Mouse (Mus musculus) myocyte (in vitro differentiated cells): Measurements from ENCODE around the gene Robo2. TPM values are rescaled to one million over a fixed set of nuclear protein-coding genes. Genes with fewer than 3 reads are reported as not detected.

Experiments used
- H3K27me3 ChIP-seq: one replicate; pipeline ENCODE4 v1.6.1; 2011; ENCODE audit not compliant: control insufficient read depth, insufficient read depth, insufficient read length
- H3K36me3 ChIP-seq: one replicate; pipeline ENCODE4 v1.6.1; 2011; ENCODE audit not compliant: control insufficient read depth, insufficient read depth
- H3K4me2 ChIP-seq: one replicate; pipeline ENCODE4 v1.6.1; 2011; ENCODE audit warnings: low read depth, control low read depth
- H3K4me3 ChIP-seq: one replicate; pipeline ENCODE4 v1.5.1; 2011; ENCODE audit warnings: mild to moderate bottlenecking, control low read depth, moderate library complexity
- H3K79me2 ChIP-seq: one replicate; pipeline ENCODE4 v1.6.1; 2011; ENCODE audit not compliant: control insufficient read depth, insufficient read depth
- H3ac ChIP-seq: one replicate; pipeline ENCODE4 v1.6.1; 2011; ENCODE audit not compliant: control insufficient read depth, insufficient read length
- CEBPB ChIP-seq: IDR thresholded peaks from 2 replicates; pipeline ENCODE4 v1.6.1; 2011; ENCODE audit warnings: mild to moderate bottlenecking, moderate library complexity; ENCODE audit not compliant: poor library complexity, insufficient read depth, severe bottlenecking
- E2F4 ChIP-seq: IDR thresholded peaks from one replicate; pipeline ENCODE4 v1.6.1; 2011; ENCODE audit warnings: mild to moderate bottlenecking, control low read depth, moderate library complexity; ENCODE audit not compliant: insufficient read depth
- MAX ChIP-seq: IDR thresholded peaks from one replicate; pipeline ENCODE4 v1.6.1; 2011; ENCODE audit warnings: low read depth, mild to moderate bottlenecking, control low read depth
- MYOD1 ChIP-seq, 3 experiments: IDR thresholded peaks; one replicate each; pipeline ENCODE4 v1.6.1; 2011; ENCODE audit warnings: control low read depth in 2 of 3, low read depth in 2 of 3, mild to moderate bottlenecking in 2 of 3, moderate library complexity in 1 of 3; ENCODE audit not compliant: insufficient read length in 2 of 3, control insufficient read depth in 1 of 3
- MYOG ChIP-seq, 3 experiments: IDR thresholded peaks; one replicate each; pipeline ENCODE4 v1.6.1; 2011; ENCODE audit warnings: control low read depth in 2 of 3, low read depth in 2 of 3, mild to moderate bottlenecking in 2 of 3; ENCODE audit not compliant: insufficient read length in 2 of 3, control insufficient read depth in 1 of 3, insufficient read depth in 1 of 3
- POLR2A ChIP-seq: IDR thresholded peaks from one replicate; pipeline ENCODE4 v1.6.1; 2011; ENCODE audit warnings: low read depth, mild to moderate bottlenecking, control low read depth, moderate library complexity; ENCODE audit not compliant: insufficient read length
- POLR2AphosphoS2 ChIP-seq: IDR thresholded peaks from one replicate; pipeline ENCODE4 v1.6.1; 2011; ENCODE audit warnings: low read depth, control low read depth; ENCODE audit not compliant: insufficient read length
- REST ChIP-seq: IDR thresholded peaks from one replicate; pipeline ENCODE4 v1.6.1; 2011; ENCODE audit warnings: mild to moderate bottlenecking, control low read depth, moderate library complexity; ENCODE audit not compliant: insufficient read depth, insufficient read length
- SRF ChIP-seq: IDR thresholded peaks from one replicate; pipeline ENCODE4 v1.6.1; 2011; ENCODE audit warnings: low read depth; ENCODE audit not compliant: control insufficient read depth, insufficient read length
- TCF12 ChIP-seq: IDR thresholded peaks from one replicate; pipeline ENCODE4 v1.6.1; 2011; ENCODE audit warnings: mild to moderate bottlenecking, control low read depth; ENCODE audit not compliant: poor library complexity, insufficient read depth, severe bottlenecking
- TCF3 ChIP-seq: IDR thresholded peaks from one replicate; pipeline ENCODE4 v1.6.1; 2011; ENCODE audit warnings: low read depth, control low read depth; ENCODE audit not compliant: insufficient read length
- USF1 ChIP-seq: IDR thresholded peaks from one replicate; pipeline ENCODE4 v1.6.1; 2011; ENCODE audit warnings: low read depth, mild to moderate bottlenecking, control low read depth, moderate library complexity
- polyA plus RNA-seq: library from polyadenylated mRNA; unstranded; fragments of >200 nt; fragmentation: generic; extraction: Trizol; gene quantifications from one replicate; pipeline ENCODE4 v1.2.1, GENCODE M21; 2012; ENCODE audit warnings: missing spikeins

Robo2 gene
- polyA plus RNA-seq, 1 experiment = 19.6 TPM

DNA sequence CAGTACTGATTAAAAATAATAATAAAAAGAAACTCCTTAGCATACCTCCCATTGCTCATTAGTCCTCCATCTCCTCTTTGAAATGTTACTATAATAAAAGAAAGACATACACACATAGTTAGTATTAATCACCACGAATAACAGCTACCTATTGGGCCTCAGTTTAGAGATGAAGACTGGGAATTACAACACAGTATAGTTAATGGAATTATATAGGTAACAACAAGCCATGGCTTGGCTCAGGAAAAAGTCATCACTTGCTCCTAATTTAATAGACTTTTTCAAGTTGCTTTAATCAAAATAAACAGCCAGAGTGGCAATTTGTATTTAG, 471.4 kb downstream of the Robo2 start:
- TF ChIP-seq CEBPB (no peak), POLR2A (no peak), POLR2AphosphoS2 (no peak), TCF12 (no peak), MYOD1 (IDR thresholded peaks at IDR 0.05; ENCODE audit: control insufficient read depth in 1 of 3, insufficient read length in 2 of 3, low read depth in 2 of 3) (no peak), MAX (no peak), TCF3 (no peak), REST (no peak), SRF (no peak), MYOG (IDR thresholded peaks at IDR 0.05; ENCODE audit: control insufficient read depth in 1 of 3, insufficient read depth in 1 of 3, insufficient read length in 2 of 3, low read depth in 2 of 3) (no peak), USF1 (no peak), E2F4 (no peak)
- H3K36me3 ChIP-seq = no peaks in the 10 kb centered on the region
- no peaks in the 10 kb centered on the region for H3K79me2 ChIP-seq
- no peak overlapping the region for H3ac ChIP-seq
- H3K27me3 ChIP-seq = no peaks in the 10 kb centered on the region
- no peak overlapping the region for H3K4me2 ChIP-seq
- no peak overlapping the region for H3K4me3 ChIP-seq

DNA sequence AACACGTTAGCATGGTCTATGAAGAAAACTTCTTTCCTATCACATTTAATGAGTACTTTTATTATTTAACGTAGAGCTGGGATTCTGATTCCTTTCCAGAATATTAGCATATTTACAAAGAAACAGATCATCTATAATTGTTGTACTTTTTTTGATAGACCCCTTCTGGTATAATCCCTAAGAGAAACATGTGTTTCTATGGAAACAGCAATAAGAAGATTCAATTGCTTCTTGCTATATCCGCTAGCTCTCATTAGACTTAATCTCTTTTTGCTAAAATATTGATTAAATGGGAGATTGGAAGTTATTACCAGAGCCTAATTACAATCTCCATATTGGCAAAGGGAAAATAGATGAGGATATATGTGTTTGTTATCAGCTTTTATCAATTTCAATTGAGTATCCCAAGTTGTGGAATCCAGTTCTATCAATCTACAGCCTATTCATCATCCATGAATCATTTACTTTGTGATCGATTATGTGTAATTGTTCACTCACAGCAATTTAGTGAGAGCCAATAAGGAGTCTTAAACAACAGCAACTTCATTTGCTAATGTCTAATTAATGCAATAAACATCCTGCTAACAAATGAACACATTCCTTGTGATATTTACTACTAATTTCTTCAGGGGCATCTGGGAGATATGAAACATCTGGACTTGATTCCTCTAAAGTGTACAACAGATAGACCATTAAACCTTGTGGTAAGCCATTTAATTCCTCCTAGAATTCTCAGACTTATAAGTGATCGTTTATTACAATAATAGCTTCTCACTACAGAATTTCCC, 472.0 kb downstream of the Robo2 start:
- Histone ChIP-seq H3K4me3 (no peak overlapping the region), H3K36me3 (no peaks in the 10 kb centered on the region), H3K79me2 (no peaks in the 10 kb centered on the region), H3K4me2 (no peak overlapping the region), H3K27me3 (no peaks in the 10 kb centered on the region), H3ac (no peak overlapping the region)
- TF ChIP-seq CEBPB (no peak), TCF3 (no peak), MAX (no peak)

DNA sequence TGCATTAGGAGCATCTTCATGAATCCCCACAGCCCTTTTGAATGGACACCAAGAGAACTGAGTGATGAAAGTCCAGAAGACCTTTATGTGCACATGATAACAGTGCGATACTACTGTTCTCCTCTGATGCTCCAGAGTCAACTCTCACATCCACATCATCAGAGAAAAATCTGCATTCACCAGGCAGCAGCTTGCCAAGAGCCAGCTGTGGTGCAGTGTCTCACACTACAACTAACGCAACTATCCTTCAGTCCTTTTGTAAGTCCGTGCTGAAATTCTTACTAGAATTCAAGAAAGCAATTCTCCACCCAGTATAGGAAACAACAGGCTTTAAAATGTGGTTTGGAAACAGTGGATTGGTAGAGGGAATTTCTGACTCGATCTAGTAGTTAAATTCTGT, 481.3 kb downstream of the Robo2 start:
- Histone ChIP-seq H3ac (no peak overlapping the region), H3K4me3 (no peak overlapping the region), H3K36me3 (no peaks in the 10 kb centered on the region), H3K27me3 (no peaks in the 10 kb centered on the region), H3K79me2 (no peaks in the 10 kb centered on the region), H3K4me2 (no peak overlapping the region)
- no peak for TF ChIP-seq SRF
- TF ChIP-seq POLR2A = no peak
- TF ChIP-seq E2F4 = no peak
- TF ChIP-seq REST = no peak
- TF ChIP-seq TCF12 = no peak
- TF ChIP-seq MYOD1 (IDR thresholded peaks at IDR 0.05; ENCODE audit: control insufficient read depth in 1 of 3, insufficient read length in 2 of 3, low read depth in 2 of 3) = no peak
- no peak for TF ChIP-seq USF1
- no peak for TF ChIP-seq MYOG (IDR thresholded peaks at IDR 0.05; ENCODE audit: control insufficient read depth in 1 of 3, insufficient read depth in 1 of 3, insufficient read length in 2 of 3, low read depth in 2 of 3)
- no peak for TF ChIP-seq TCF3
- TF ChIP-seq CEBPB = no peak
- no peak for TF ChIP-seq POLR2AphosphoS2
- TF ChIP-seq MAX = no peak

DNA sequence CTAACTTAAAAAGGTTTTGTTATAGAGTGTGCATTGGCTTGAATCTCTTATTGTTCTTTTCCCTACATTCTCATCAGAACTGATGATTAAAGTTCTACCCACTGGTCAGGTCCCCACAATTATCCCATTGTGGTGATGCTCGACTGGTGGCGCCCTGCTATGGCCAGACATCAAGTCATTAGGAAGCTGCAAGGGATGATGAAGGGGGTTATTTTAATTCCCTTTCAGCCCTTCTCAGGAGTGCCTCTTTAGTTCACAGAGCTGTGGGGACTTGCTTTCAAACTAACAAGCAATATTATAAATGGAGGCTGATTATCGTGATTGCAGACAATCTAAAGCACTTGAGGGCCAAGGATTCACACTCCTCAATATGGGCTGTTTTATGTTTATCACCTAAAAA, 484.1 kb downstream of the Robo2 start:
- H3ac ChIP-seq = no peak overlapping the region
- no peaks in the 10 kb centered on the region for H3K79me2 ChIP-seq
- no peaks in the 10 kb centered on the region for H3K36me3 ChIP-seq
- no peak overlapping the region for H3K4me2 ChIP-seq
- TF ChIP-seq MYOD1 (IDR thresholded peaks at IDR 0.05; ENCODE audit: control insufficient read depth in 1 of 3, insufficient read length in 2 of 3, low read depth in 2 of 3) (no peak), POLR2A (no peak), REST (no peak), POLR2AphosphoS2 (no peak), TCF3 (no peak)
- no peaks in the 10 kb centered on the region for H3K27me3 ChIP-seq
- no peak overlapping the region for H3K4me3 ChIP-seq

DNA sequence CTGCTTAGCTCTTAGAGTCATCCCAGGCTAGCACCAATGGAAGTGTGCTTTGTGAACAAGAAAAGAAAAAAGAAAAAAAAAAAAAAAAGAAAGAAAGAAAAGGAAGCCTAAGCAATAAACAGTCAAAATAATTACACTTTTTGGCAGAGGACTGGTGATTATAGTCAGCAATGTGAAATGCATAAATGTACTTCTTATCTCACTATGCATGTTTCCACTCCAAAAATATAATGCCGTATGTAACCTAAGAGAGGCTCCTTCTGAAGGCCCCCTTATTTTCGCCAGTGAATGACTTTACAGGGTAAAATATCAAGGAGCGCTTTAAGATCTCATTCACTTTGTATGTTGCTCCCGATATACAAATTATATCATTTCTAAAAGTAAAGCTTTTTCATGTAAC, 496.2 kb downstream of the Robo2 start:
- H3K4me3 ChIP-seq = no peak overlapping the region
- no peak overlapping the region for H3ac ChIP-seq
- H3K4me2 ChIP-seq = no peak overlapping the region
- no peaks in the 10 kb centered on the region for H3K36me3 ChIP-seq
- no peaks in the 10 kb centered on the region for H3K79me2 ChIP-seq
- H3K27me3 ChIP-seq = no peaks in the 10 kb centered on the region
- TF ChIP-seq E2F4 (no peak), TCF3 (no peak), SRF (no peak), MYOD1 (IDR thresholded peaks at IDR 0.05; ENCODE audit: control insufficient read depth in 1 of 3, insufficient read length in 2 of 3, low read depth in 2 of 3) (no peak)
